Mouse (Mus musculus) embryonic facial prominence, embryonic 10.5 days (tissue): ENCODE results near the gene Psmc3ip. TPM values are rescaled to one million over a fixed set of nuclear protein-coding genes. Genes with fewer than 3 reads are reported as not detected.

Experiments used
- DNase-seq: peaks from one replicate; pipeline ENCODE4 v3.0.0-alpha.2; 2017; ENCODE audit warnings: low spot score
- H3K27ac ChIP-seq: fragments of 300-500 bp; sonication (generic); replicated peaks from 2 replicates; pipeline ENCODE4 v1.5.1; 2016; ENCODE audit warnings: mild to moderate bottlenecking
- H3K27me3 ChIP-seq: fragments of 300-500 bp; sonication (generic); replicated peaks from 2 replicates; pipeline ENCODE4 v1.6.1; 2016; ENCODE audit warnings: low read depth, mild to moderate bottlenecking; ENCODE audit not compliant: poor library complexity, severe bottlenecking
- H3K36me3 ChIP-seq: fragments of 300-500 bp; sonication (generic); replicated peaks from 2 replicates; pipeline ENCODE4 v1.6.1; 2016; ENCODE audit warnings: mild to moderate bottlenecking, moderate library complexity
- H3K4me1 ChIP-seq: fragments of 300-500 bp; sonication (generic); 2 replicates; pipeline ENCODE4 v1.6.1; 2016
- H3K4me3 ChIP-seq: fragments of 300-500 bp; sonication (generic); 2 replicates; pipeline ENCODE4 v1.5.1; 2016; ENCODE audit warnings: mild to moderate bottlenecking, moderate library complexity
- H3K9me3 ChIP-seq: fragments of 300-500 bp; sonication (generic); 2 replicates; pipeline ENCODE4 v1.6.1; 2016; ENCODE audit warnings: mild to moderate bottlenecking
- WGBS: fragments of 180-500 bp; shearing (Covaris S2); methylation state at CpG from one replicate; pipeline ENCODE4 v1.1.7; 2016; 5-methylcytosine and 5-hydroxymethylcytosine counted together
- polyA plus RNA-seq: library from polyadenylated mRNA; unstranded; fragments of >200 nt; fragmentation: Nextera tagmentation; extraction: Ambion mirVana; gene quantifications from 2 replicates; pipeline ENCODE4 v1.2.1, GENCODE M21; 2016

Gene Psmc3ip
- 69.5 and 72.3 TPM in 2 replicates for polyA plus RNA-seq

- H3K9me3 ChIP-seq, result no peaks in the 10 kb centered on the region
- H3K27ac ChIP-seq, result peak within 1 kb of the TSS; percentile 91
- DNase-seq, result peak; percentile 95
- peak within 1 kb of the TSS; percentile 84 for H3K4me3 ChIP-seq
- under 1% methylated on average over 43 of the region's 43 CpGs for WGBS
- peaks cover 21% of the 10 kb centered on the region for H3K4me1 ChIP-seq
- H3K27me3 ChIP-seq, result no peaks in the 10 kb centered on the region
- peaks cover 77% of the 10 kb centered on the region for H3K36me3 ChIP-seq
These were observed at the start of gene Psmc3ip for GRCm38 (mm10) chr11:101095314-101096024. Gene Psmc3ip, minus strand, starts transcription at chr11:101095436.

DNA sequence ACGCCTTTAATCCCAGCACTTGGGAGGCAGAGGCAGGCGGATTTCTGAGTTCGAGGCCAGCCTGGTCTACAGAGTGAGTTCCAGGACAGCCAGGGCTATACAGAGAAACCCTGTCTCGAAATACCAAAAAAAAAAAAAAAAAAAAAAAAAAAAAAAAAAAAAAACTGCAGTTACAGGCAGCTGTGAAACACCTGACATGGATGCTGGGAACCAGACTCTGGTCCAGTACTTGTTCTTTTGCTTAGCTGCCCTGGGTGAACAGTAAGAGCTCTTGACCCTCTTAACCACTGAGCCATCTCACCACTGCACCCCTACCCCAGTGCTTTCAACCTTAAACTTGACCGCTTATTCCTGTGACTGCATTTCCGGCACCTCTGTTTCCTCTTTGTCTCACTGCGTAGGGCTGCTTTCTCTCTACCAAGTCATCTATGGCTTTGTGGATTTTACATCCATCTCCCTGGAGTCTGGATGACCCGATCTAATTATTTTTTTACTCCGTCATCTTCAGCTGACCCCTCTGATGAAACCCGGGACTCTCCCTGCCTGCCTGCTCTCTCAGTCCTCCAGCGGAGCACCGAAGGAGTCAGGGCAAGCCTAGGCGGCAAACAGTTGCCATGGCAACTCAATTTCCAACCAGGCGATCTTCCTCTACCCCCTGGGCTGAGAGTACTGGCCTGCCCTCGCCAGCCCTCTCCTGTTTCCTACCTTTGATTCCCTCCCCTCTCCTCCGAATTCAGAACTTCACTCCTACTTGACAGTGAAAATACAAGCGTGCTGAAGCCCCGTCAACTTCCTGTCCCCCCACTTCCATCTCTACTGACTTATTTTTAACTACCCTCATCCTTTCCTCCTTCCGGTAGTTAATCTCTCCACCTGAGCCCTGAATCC is 48.3 kb upstream of the Psmc3ip start:
- WGBS, result 23% methylated on average over 19 of the region's 19 CpGs
- Histone ChIP-seq H3K36me3 (no peaks in the 10 kb centered on the region), H3K27me3 (peaks cover 29% of the 10 kb centered on the region), H3K27ac (peak overlapping the region; percentile 7), H3K4me1 (peaks cover 44% of the 10 kb centered on the region), H3K4me3 (peak overlapping the region; percentile 47), H3K9me3 (no peaks in the 10 kb centered on the region)
- DNase-seq, result peak; percentile 79

- Histone ChIP-seq H3K27me3 (peaks cover 29% of the 10 kb centered on the region), H3K36me3 (no peaks in the 10 kb centered on the region), H3K9me3 (no peaks in the 10 kb centered on the region), H3K27ac (no peak overlapping the region), H3K4me1 (peaks cover 38% of the 10 kb centered on the region), H3K4me3 (no peak overlapping the region)
- 87% methylated on average over 10 of the region's 10 CpGs for WGBS
- no peak for DNase-seq
These were observed 47.2 kb upstream of the Psmc3ip start for GRCm38 (mm10) chr11:101142215-101142967.

- Histone ChIP-seq H3K36me3 (no peaks in the 10 kb centered on the region), H3K27ac (no peak overlapping the region), H3K27me3 (peaks cover 29% of the 10 kb centered on the region), H3K9me3 (no peaks in the 10 kb centered on the region), H3K4me3 (no peak overlapping the region), H3K4me1 (peaks cover 31% of the 10 kb centered on the region)
- WGBS, result 86% methylated on average over 8 of the region's 8 CpGs
- DNase-seq, result no peak
These were observed 45.9 kb upstream of the Psmc3ip start for GRCm38 (mm10) chr11:101141088-101141487.

GRCm38 (mm10) chr11:101140164-101140819 is 45.1 kb upstream of the Psmc3ip start:
- no peaks in the 10 kb centered on the region for H3K36me3 ChIP-seq
- H3K27ac ChIP-seq, result peak overlapping the region; percentile 66
- H3K27me3 ChIP-seq, result peaks cover 29% of the 10 kb centered on the region
- peaks cover 31% of the 10 kb centered on the region for H3K4me1 ChIP-seq
- DNase-seq, result peak; percentile 37
- H3K4me3 ChIP-seq, result peak overlapping the region; percentile 48
- no peaks in the 10 kb centered on the region for H3K9me3 ChIP-seq
- 57% methylated on average over 27 of the region's 27 CpGs for WGBS

DNA sequence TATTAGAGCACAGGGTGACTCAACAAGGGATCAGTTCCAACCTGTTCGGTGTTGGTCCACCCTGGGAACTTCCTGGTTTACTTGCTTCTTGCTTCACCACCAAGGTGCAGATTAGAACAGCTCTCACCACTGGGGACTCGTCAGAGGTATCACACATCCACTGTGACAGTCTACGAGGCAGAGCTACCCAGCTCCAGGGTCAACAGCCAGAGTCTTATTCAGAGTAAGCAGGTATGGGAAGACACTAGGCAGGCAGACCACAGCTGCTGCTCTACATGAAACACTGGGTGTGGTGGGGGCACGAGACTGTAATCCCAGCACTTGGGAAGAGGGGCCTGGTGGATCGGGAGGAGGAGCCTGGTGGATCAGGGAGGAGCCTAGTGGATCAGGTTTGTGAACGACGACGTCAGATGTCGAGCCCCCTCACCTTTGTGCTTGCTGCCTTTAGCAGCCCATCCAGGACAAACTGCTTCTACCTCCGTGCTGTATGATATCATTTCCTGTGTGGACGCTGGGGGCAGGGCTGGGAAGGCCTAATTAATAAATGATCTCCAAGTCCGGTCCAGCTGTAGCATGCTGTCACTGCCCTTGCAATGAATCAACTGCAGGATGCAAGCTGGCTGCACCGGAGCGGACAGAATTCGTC is 43.4 kb upstream of the Psmc3ip start:
- 30% methylated on average over 15 of the region's 15 CpGs for WGBS
- Histone ChIP-seq H3K4me3 (peak overlapping the region; percentile 42), H3K27me3 (peaks cover 37% of the 10 kb centered on the region), H3K36me3 (no peaks in the 10 kb centered on the region), H3K27ac (peak overlapping the region; percentile 51; the same call in 1 of the 2 replicates), H3K9me3 (no peaks in the 10 kb centered on the region), H3K4me1 (peaks cover 26% of the 10 kb centered on the region)
- DNase-seq, result peak; percentile 53

DNA sequence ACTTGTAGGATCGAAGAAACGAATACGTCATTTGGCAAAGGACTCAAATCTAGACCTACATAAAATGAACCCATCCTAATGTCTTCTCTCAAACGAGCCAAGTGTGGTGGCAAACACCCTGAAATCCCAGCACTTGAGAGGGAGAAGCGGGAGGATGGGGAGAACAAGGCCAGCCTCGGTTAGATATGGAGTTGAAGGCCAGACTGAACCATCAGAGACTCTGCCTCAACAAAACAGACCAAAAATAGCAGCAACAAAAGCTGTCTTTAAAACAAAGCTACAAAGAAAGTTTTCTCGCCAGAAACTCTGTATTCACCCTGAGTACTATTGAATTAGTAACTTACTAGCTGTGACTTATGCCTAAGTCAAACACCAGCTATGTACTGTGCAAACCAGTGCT is 41.8 kb upstream of the Psmc3ip start:
- WGBS, result 84% methylated on average over 7 of the region's 7 CpGs
- peaks cover 34% of the 10 kb centered on the region for H3K27me3 ChIP-seq
- H3K27ac ChIP-seq, result no peak overlapping the region
- no peaks in the 10 kb centered on the region for H3K9me3 ChIP-seq
- H3K4me1 ChIP-seq, result peaks cover 23% of the 10 kb centered on the region
- no peaks in the 10 kb centered on the region for H3K36me3 ChIP-seq
- H3K4me3 ChIP-seq, result no peak overlapping the region
- no peak for DNase-seq

DNA sequence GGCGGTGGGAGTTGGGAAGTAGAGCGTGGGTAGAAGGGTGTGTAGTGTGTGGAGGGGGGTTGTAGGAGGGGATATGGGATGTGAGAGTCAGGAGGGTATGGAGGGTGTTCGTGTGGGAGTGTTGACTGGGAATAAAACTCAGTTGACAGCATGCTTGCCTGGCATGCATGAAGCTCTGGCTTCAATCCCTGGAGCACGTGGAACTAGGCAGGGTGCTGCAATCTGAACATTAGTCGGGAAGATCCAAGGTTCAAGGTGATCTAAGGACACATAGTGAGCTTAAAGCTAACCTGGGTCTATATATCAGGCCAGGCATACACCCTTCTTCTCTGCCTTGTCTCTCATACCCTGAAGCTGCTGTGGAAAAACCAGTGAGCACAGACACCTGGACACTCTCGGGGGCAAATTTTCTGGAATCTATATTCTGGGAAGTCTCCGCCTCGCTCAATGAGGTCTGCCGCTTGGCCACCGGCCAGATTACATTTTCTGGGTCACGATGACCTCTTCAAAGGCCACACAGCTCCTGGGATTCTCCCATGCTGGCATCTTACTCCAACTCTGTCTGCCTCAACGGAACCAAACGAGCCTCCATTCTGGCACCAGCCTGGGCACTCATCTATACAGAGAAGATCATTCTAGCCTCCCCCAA is 39.1 kb upstream of the Psmc3ip start:
- no peak for DNase-seq
- H3K27ac ChIP-seq, result no peak overlapping the region
- no peak overlapping the region for H3K4me3 ChIP-seq
- no peaks in the 10 kb centered on the region for H3K36me3 ChIP-seq
- peaks cover 2% of the 10 kb centered on the region; the same call in 1 of the 2 replicates for H3K9me3 ChIP-seq
- 85% methylated on average over 13 of the region's 13 CpGs for WGBS
- H3K4me1 ChIP-seq, result peaks cover 13% of the 10 kb centered on the region
- peaks cover 13% of the 10 kb centered on the region for H3K27me3 ChIP-seq

- 82% methylated on average over 12 of the region's 12 CpGs for WGBS
- no peak for DNase-seq
- H3K9me3 ChIP-seq, result peaks cover 2% of the 10 kb centered on the region; the same call in 1 of the 2 replicates
These were observed 37.8 kb upstream of the Psmc3ip start for GRCm38 (mm10) chr11:101133037-101133436.

DNA sequence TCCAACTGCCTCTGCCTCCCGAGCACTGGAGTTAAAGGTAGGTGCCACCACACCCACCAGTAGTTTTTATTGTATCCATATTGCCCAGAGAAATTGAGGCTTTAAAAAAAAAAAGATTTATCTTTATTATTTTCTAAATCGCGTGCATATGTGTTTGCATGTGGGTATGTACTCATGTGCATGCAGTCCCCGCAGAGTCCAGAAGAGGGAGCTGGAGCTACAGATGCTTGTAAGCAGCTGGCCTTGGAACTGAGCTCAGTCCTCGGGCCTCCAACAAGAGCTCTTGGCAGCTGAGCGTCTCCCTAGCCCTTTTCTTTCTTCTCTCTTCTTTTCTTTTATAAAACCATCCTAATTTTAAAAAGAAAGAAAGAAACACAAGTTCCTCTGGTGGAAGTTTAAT is 36.5 kb upstream of the Psmc3ip start:
- DNase-seq, result peak; percentile 50
- H3K9me3 ChIP-seq, result peaks cover 9% of the 10 kb centered on the region; the same call in 1 of the 2 replicates
- 0 out of 2 replicates have a peak, but pooled peaks cover 12% of the 10 kb centered on the region for H3K27me3 ChIP-seq
- no peak overlapping the region for H3K4me3 ChIP-seq
- H3K36me3 ChIP-seq, result peaks cover 10% of the 10 kb centered on the region
- peaks cover 6% of the 10 kb centered on the region for H3K4me1 ChIP-seq
- H3K27ac ChIP-seq, result no peak overlapping the region
- WGBS, result 87% methylated on average over 6 of the region's 6 CpGs

More at GRCm38 (mm10) chr11:101133037-101133436, 37.8 kb upstream of the Psmc3ip start:
- Histone ChIP-seq H3K4me3 (no peak overlapping the region), H3K27me3 (0 out of 2 replicates have a peak, but pooled peaks cover 12% of the 10 kb centered on the region), H3K4me1 (peaks cover 6% of the 10 kb centered on the region), H3K27ac (no peak overlapping the region), H3K36me3 (no peaks in the 10 kb centered on the region)

- Histone ChIP-seq H3K9me3 (peaks cover 11% of the 10 kb centered on the region; the same call in 1 of the 2 replicates), H3K27ac (no peak overlapping the region), H3K36me3 (peaks cover 15% of the 10 kb centered on the region), H3K4me1 (peaks cover 6% of the 10 kb centered on the region), H3K4me3 (no peak overlapping the region), H3K27me3 (0 out of 2 replicates have a peak, but pooled peaks cover 12% of the 10 kb centered on the region)
- WGBS, result 83% methylated on average over 2 of the region's 2 CpGs
- DNase-seq, result no peak
These were observed 36.0 kb upstream of the Psmc3ip start for GRCm38 (mm10) chr11:101131187-101131586.
